Mouse (Mus musculus): ENCODE results near the gene Cnot3. TPM values are rescaled to one million over a fixed set of nuclear protein-coding genes. Genes with fewer than 3 reads are reported as not detected.
"Not testable (repeated sequence)": the region's sequence is repeated elsewhere in the genome, so short reads cannot be mapped to it uniquely, and the experiment has no call there.

Gene Cnot3
- polyA plus RNA-seq, 1 experiment, result 62.2 TPM

DNA sequence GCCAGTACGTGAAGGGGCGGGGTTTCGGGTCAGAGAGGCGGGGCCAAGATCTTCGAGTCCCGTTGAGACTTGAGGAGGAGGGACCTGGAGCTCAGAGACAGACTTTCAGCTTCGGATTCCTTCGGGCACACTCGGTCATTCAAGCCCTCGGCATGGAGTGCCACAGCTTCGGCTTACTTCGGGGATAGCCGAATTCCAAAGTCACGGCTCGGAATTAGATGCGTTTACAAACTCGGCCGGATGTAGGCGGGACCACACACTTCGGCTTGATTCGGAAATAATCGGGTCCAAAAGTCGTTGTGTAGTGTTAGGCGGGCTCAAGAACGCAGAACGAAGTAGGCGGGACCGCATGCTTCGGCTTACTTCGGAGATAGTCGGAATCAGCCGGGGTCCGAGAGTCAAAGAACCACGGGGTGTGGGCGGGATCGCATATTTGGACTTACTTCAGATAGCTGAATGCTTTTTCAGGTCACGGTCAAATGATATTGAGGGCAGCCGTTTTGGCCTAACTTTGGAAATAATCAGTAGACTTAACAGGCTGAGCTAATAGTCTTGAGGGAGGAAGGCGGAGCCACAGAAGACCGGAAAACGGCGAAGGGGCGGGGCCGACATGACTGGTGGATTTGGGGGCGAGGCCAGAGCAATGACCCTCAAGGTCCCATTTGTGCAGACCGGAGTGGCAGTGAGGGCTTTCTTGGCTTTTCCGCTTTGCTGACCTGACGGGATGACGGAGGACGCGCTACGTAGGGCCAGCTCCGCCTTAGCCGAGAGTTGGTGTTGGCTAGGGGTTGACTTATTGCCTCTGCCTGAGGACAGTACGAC is 48.1 kb downstream of the Cnot3 start, which contains the start of gene Mboat7:
Gene Mboat7, minus strand, starts transcription at position 537 of the 822 bp plus-strand sequence.
- under 1% methylated on average over 55 of the region's 55 CpGs for WGBS
- DNase-seq, result peak; percentile 95
- no peaks in the 10 kb centered on the region for H3K4me1 ChIP-seq (ENCODE audit: control insufficient read depth, insufficient read depth, low read length)
- TF ChIP-seq CTCF (IDR thresholded peaks at IDR 0.05; ENCODE audit: insufficient read depth, low read length) (no peak), POLR2A (IDR thresholded peaks at IDR 0.05; ENCODE audit: borderline replicate concordance, extremely low read depth, low read depth, low read length) (peak; percentile 96; the same call in 1 of the 2 replicates)
- H3K4me3 ChIP-seq (replicated peaks; ENCODE audit: extremely low read depth, low read depth, low read length), result peak within 1 kb of the TSS; percentile 59

DNA sequence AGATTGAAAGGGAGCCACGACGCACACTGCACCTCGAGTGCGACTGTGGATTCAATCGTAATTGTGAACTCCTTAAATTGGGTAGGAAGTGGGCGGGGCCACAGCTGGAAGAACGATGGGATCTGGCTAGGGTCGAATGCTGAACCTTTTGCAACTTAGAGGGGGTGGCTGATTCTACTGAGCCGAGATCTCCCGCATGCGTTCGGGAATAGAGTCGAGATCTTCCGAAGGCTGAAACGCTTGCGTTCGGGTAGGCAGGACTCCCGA is 48.7 kb downstream of the Cnot3 start:
- no peaks in the 10 kb centered on the region for H3K4me1 ChIP-seq (ENCODE audit: control insufficient read depth, insufficient read depth, low read length)
- 0% methylated on average over 18 of the region's 18 CpGs for WGBS
- H3K4me3 ChIP-seq (replicated peaks; ENCODE audit: extremely low read depth, low read depth, low read length), result peak overlapping the region; percentile 59
- TF ChIP-seq POLR2A (IDR thresholded peaks at IDR 0.05; ENCODE audit: borderline replicate concordance, extremely low read depth, low read depth, low read length) (no peak), CTCF (IDR thresholded peaks at IDR 0.05; ENCODE audit: insufficient read depth, low read length) (no peak)
- DNase-seq, result no peak

GRCm38 (mm10) chr7:3694076-3694948 is 49.2 kb downstream of the Cnot3 start:
- peak; percentile 58 for DNase-seq
- H3K4me3 ChIP-seq (replicated peaks; ENCODE audit: extremely low read depth, low read depth, low read length), result peak overlapping the region; percentile 60
- TF ChIP-seq POLR2A (IDR thresholded peaks at IDR 0.05; ENCODE audit: borderline replicate concordance, extremely low read depth, low read depth, low read length) (no peak), CTCF (IDR thresholded peaks at IDR 0.05; ENCODE audit: insufficient read depth, low read length) (no peak)
- WGBS, result 1% methylated on average over 48 of the region's 55 CpGs
- no peaks in the 10 kb centered on the region for H3K4me1 ChIP-seq (ENCODE audit: control insufficient read depth, insufficient read depth, low read length)

GRCm38 (mm10) chr7:3694949-3695305 is 49.9 kb downstream of the Cnot3 start:
- not testable (repeated sequence) for H3K4me1 ChIP-seq (ENCODE audit: control insufficient read depth, insufficient read depth, low read length); DNase-seq
- peak overlapping the region; percentile 60 for H3K4me3 ChIP-seq (replicated peaks; ENCODE audit: extremely low read depth, low read depth, low read length)
- WGBS, result 5% methylated on average over 9 of the region's 9 CpGs

DNA sequence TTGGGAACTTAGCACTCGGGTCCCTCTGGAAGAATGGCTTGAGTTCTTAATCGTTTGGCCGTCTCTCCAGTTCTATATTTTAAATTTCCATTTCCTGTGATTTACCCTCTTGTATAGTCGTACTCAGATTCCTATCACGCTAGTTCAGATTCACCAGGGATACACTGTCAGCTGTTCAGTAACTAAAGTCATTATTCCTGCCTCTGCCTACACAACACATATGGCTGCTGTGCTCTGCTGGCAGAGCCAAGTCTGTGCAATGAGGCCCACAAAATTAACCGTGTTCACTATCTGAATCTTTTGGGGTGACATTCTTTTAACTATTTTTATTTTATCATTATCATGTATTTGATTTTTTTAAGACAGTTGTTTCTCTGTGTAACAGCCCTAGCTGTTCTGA is 53.4 kb downstream of the Cnot3 start:
- Histone ChIP-seq H3K4me3 (replicated peaks; ENCODE audit: extremely low read depth, low read depth, low read length) (no peak overlapping the region), H3K4me1 (ENCODE audit: control insufficient read depth, insufficient read depth, low read length) (no peaks in the 10 kb centered on the region)
- DNase-seq, result no peak
- 90% methylated on average over 6 of the region's 6 CpGs for WGBS
- TF ChIP-seq CTCF (IDR thresholded peaks at IDR 0.05; ENCODE audit: insufficient read depth, low read length) (no peak), POLR2A (IDR thresholded peaks at IDR 0.05; ENCODE audit: borderline replicate concordance, extremely low read depth, low read depth, low read length) (no peak)

- peak overlapping the region; percentile 87 for H3K4me3 ChIP-seq (replicated peaks; ENCODE audit: extremely low read depth, low read depth, low read length)
- TF ChIP-seq POLR2A (IDR thresholded peaks at IDR 0.05; ENCODE audit: borderline replicate concordance, extremely low read depth, low read depth, low read length) (no peak), CTCF (IDR thresholded peaks at IDR 0.05; ENCODE audit: insufficient read depth, low read length) (no peak)
- WGBS, result 21% methylated on average over 6 of the region's 6 CpGs
- DNase-seq, result no peak
- H3K4me1 ChIP-seq (ENCODE audit: control insufficient read depth, insufficient read depth, low read length), result peaks cover 16% of the 10 kb centered on the region
Measured at GRCm38 (mm10) chr7:3703148-3703878, 58.2 kb downstream of the Cnot3 start.

GRCm38 (mm10) chr7:3703879-3704441 is 58.9 kb downstream of the Cnot3 start, which contains the start of gene Rps9:
TSS of gene Rps9 (plus strand) at chr7:3703993.
- TF ChIP-seq CTCF (IDR thresholded peaks at IDR 0.05; ENCODE audit: insufficient read depth, low read length) (peak; percentile 24; the same call in 1 of the 2 replicates), POLR2A (IDR thresholded peaks at IDR 0.05; ENCODE audit: borderline replicate concordance, extremely low read depth, low read depth, low read length) (peak; percentile 99)
- H3K4me1 ChIP-seq (ENCODE audit: control insufficient read depth, insufficient read depth, low read length), result peaks cover 16% of the 10 kb centered on the region
- WGBS, result under 1% methylated on average over 42 of the region's 42 CpGs
- DNase-seq, result peak; percentile 92
- peak within 1 kb of the TSS; percentile 87 for H3K4me3 ChIP-seq (replicated peaks; ENCODE audit: extremely low read depth, low read depth, low read length)

GRCm38 (mm10) chr7:3704475-3704874 is 59.4 kb downstream of the Cnot3 start:
- no peak for TF ChIP-seq CTCF (IDR thresholded peaks at IDR 0.05; ENCODE audit: insufficient read depth, low read length)
- TF ChIP-seq POLR2A (IDR thresholded peaks at IDR 0.05; ENCODE audit: borderline replicate concordance, extremely low read depth, low read depth, low read length), result no peak
- Histone ChIP-seq H3K4me1 (ENCODE audit: control insufficient read depth, insufficient read depth, low read length) (peaks cover 16% of the 10 kb centered on the region), H3K4me3 (replicated peaks; ENCODE audit: extremely low read depth, low read depth, low read length) (peak overlapping the region; percentile 87)
- under 1% methylated on average over 20 of the region's 20 CpGs for WGBS
- DNase-seq, result no peak

DNA sequence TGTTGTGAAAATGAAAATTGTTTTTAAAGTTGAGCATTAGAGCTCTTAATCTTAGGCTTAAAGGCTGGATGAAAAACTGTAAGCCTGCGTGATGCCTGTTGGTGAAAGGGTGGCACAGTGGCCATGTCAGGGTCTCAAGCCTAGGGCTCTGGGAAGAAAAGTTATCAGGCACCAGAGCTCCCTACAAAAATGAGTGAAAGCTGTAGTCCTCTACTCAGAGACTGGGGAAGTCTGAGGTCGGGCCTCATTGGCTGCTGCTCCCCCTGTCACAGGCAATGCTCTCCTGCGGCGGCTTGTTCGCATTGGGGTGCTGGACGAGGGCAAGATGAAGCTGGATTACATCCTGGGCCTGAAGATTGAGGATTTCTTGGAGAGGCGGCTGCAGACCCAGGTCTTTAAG is 60.4 kb downstream of the Cnot3 start:
- peak overlapping the region; percentile 20 for H3K4me3 ChIP-seq (replicated peaks; ENCODE audit: extremely low read depth, low read depth, low read length)
- 13% methylated on average over 7 of the region's 7 CpGs for WGBS
- peaks cover 16% of the 10 kb centered on the region for H3K4me1 ChIP-seq (ENCODE audit: control insufficient read depth, insufficient read depth, low read length)
- DNase-seq, result not testable (repeated sequence)
